Mouse (Mus musculus): ENCODE measurements around the gene Gm20388. TPM values are rescaled to one million over a fixed set of nuclear protein-coding genes. Genes with fewer than 3 reads are reported as not detected.

The Gm20388 gene
- polyA plus RNA-seq, 1 experiment: 28.1 TPM

- H3K9me3 ChIP-seq (replicated peaks; ENCODE audit: control insufficient read depth, insufficient read depth, low read length, poor library complexity, severe bottlenecking): no peaks in the 10 kb centered on the region
- H3K4me1 ChIP-seq (ENCODE audit: control insufficient read depth, insufficient read depth, low read length): peaks cover 6% of the 10 kb centered on the region
- no peaks in the 10 kb centered on the region for H3K27me3 ChIP-seq (ENCODE audit: control insufficient read depth, insufficient read depth, low read length, poor library complexity, severe bottlenecking)
- no peaks in the 10 kb centered on the region for H3K36me3 ChIP-seq (ENCODE audit: control insufficient read depth, insufficient read depth, low read length, poor library complexity, severe bottlenecking)
- no peak within 1 kb of the TSS for H3K27ac ChIP-seq (ENCODE audit: insufficient read depth, low read length)
- H3K9ac ChIP-seq (ENCODE audit: low read depth, poor library complexity, severe bottlenecking): no peak within 1 kb of the TSS
- TF ChIP-seq CTCF (IDR thresholded peaks at IDR 0.05; ENCODE audit: low read depth, low read length) (no peak), EP300 (IDR thresholded peaks at IDR 0.05; ENCODE audit: insufficient read depth, low read depth, low read length) (no peak), POLR2A (IDR thresholded peaks at IDR 0.05; ENCODE audit: insufficient read depth, low read length) (no peak)
- H3K4me3 ChIP-seq (ENCODE audit: low read depth, low read length): no peak within 1 kb of the TSS
These were observed 2034.2 kb downstream of the Gm20388 start, which contains the start of gene Car5a for GRCm38 (mm10) chr8:121944831-121945230. Gene Car5a, minus strand, starts transcription at chr8:121944904.

GRCm38 (mm10) chr8:121946351-121946750 lies 2035.7 kb downstream of the Gm20388 start:
- Histone ChIP-seq H3K36me3 (ENCODE audit: control insufficient read depth, insufficient read depth, low read length, poor library complexity, severe bottlenecking) (no peaks in the 10 kb centered on the region), H3K4me1 (ENCODE audit: control insufficient read depth, insufficient read depth, low read length) (peaks cover 6% of the 10 kb centered on the region), H3K27me3 (ENCODE audit: control insufficient read depth, insufficient read depth, low read length, poor library complexity, severe bottlenecking) (no peaks in the 10 kb centered on the region), H3K4me3 (ENCODE audit: low read depth, low read length) (no peak overlapping the region), H3K9me3 (replicated peaks; ENCODE audit: control insufficient read depth, insufficient read depth, low read length, poor library complexity, severe bottlenecking) (no peaks in the 10 kb centered on the region), H3K27ac (ENCODE audit: insufficient read depth, low read length) (no peak overlapping the region), H3K9ac (ENCODE audit: low read depth, poor library complexity, severe bottlenecking) (no peak overlapping the region)
- TF ChIP-seq POLR2A (IDR thresholded peaks at IDR 0.05; ENCODE audit: insufficient read depth, low read length) (no peak), CTCF (IDR thresholded peaks at IDR 0.05; ENCODE audit: low read depth, low read length) (no peak), EP300 (IDR thresholded peaks at IDR 0.05; ENCODE audit: insufficient read depth, low read depth, low read length) (no peak)

GRCm38 (mm10) chr8:121947047-121947752 lies 2036.6 kb downstream of the Gm20388 start:
- Histone ChIP-seq H3K9me3 (replicated peaks; ENCODE audit: control insufficient read depth, insufficient read depth, low read length, poor library complexity, severe bottlenecking) (no peaks in the 10 kb centered on the region), H3K4me1 (ENCODE audit: control insufficient read depth, insufficient read depth, low read length) (peaks cover 6% of the 10 kb centered on the region), H3K36me3 (ENCODE audit: control insufficient read depth, insufficient read depth, low read length, poor library complexity, severe bottlenecking) (no peaks in the 10 kb centered on the region), H3K4me3 (ENCODE audit: low read depth, low read length) (peak overlapping the region; percentile 50), H3K9ac (ENCODE audit: low read depth, poor library complexity, severe bottlenecking) (peak overlapping the region; percentile 58), H3K27ac (ENCODE audit: insufficient read depth, low read length) (peak overlapping the region; percentile 45), H3K27me3 (ENCODE audit: control insufficient read depth, insufficient read depth, low read length, poor library complexity, severe bottlenecking) (no peaks in the 10 kb centered on the region)
- TF ChIP-seq EP300 (IDR thresholded peaks at IDR 0.05; ENCODE audit: insufficient read depth, low read depth, low read length) (no peak), CTCF (IDR thresholded peaks at IDR 0.05; ENCODE audit: low read depth, low read length) (no peak), POLR2A (IDR thresholded peaks at IDR 0.05; ENCODE audit: insufficient read depth, low read length) (no peak)

GRCm38 (mm10) chr8:121947753-121948141 lies 2037.1 kb downstream of the Gm20388 start:
- no peaks in the 10 kb centered on the region for H3K36me3 ChIP-seq (ENCODE audit: control insufficient read depth, insufficient read depth, low read length, poor library complexity, severe bottlenecking)
- peak overlapping the region; percentile 58 for H3K9ac ChIP-seq (ENCODE audit: low read depth, poor library complexity, severe bottlenecking)
- H3K4me1 ChIP-seq (ENCODE audit: control insufficient read depth, insufficient read depth, low read length): peaks cover 6% of the 10 kb centered on the region
- H3K27ac ChIP-seq (ENCODE audit: insufficient read depth, low read length): peak overlapping the region; percentile 45
- peak overlapping the region; percentile 61 for H3K4me3 ChIP-seq (ENCODE audit: low read depth, low read length)
- no peaks in the 10 kb centered on the region for H3K9me3 ChIP-seq (replicated peaks; ENCODE audit: control insufficient read depth, insufficient read depth, low read length, poor library complexity, severe bottlenecking)
- no peaks in the 10 kb centered on the region for H3K27me3 ChIP-seq (ENCODE audit: control insufficient read depth, insufficient read depth, low read length, poor library complexity, severe bottlenecking)
- TF ChIP-seq POLR2A (IDR thresholded peaks at IDR 0.05; ENCODE audit: insufficient read depth, low read length) (peak; percentile 75), CTCF (IDR thresholded peaks at IDR 0.05; ENCODE audit: low read depth, low read length) (no peak), EP300 (IDR thresholded peaks at IDR 0.05; ENCODE audit: insufficient read depth, low read depth, low read length) (0 out of 2 replicates have a peak, but pooled peaks have one; percentile 53)

- Histone ChIP-seq H3K9ac (ENCODE audit: low read depth, poor library complexity, severe bottlenecking) (peak overlapping the region; percentile 58), H3K36me3 (ENCODE audit: control insufficient read depth, insufficient read depth, low read length, poor library complexity, severe bottlenecking) (peaks cover 3% of the 10 kb centered on the region; the same call in 1 of the 2 replicates), H3K27ac (ENCODE audit: insufficient read depth, low read length) (peak overlapping the region; percentile 35), H3K4me1 (ENCODE audit: control insufficient read depth, insufficient read depth, low read length) (peaks cover 6% of the 10 kb centered on the region), H3K9me3 (replicated peaks; ENCODE audit: control insufficient read depth, insufficient read depth, low read length, poor library complexity, severe bottlenecking) (no peaks in the 10 kb centered on the region), H3K27me3 (ENCODE audit: control insufficient read depth, insufficient read depth, low read length, poor library complexity, severe bottlenecking) (no peaks in the 10 kb centered on the region), H3K4me3 (ENCODE audit: low read depth, low read length) (peak overlapping the region; percentile 61)
- TF ChIP-seq CTCF (IDR thresholded peaks at IDR 0.05; ENCODE audit: low read depth, low read length) (no peak), EP300 (IDR thresholded peaks at IDR 0.05; ENCODE audit: insufficient read depth, low read depth, low read length) (no peak), POLR2A (IDR thresholded peaks at IDR 0.05; ENCODE audit: insufficient read depth, low read length) (no peak)
These were observed 2037.9 kb downstream of the Gm20388 start for GRCm38 (mm10) chr8:121948321-121949145.

Data from ES-Bruce4 (cell line).